ENCODE assay signal across 9 mouse cellular contexts in genomic region chr16:45743591-45744144, GRCm38 (mm10). TPM values are rescaled to one million over a fixed set of nuclear protein-coding genes. Genes with fewer than 3 reads are reported as not detected.
DNase-seq lines count a peak whose midpoint lies in the region; ATAC-seq and TF ChIP-seq lines count a peak whose summit lies in the region.
"Had no signal": no experiment of that assay in that cellular context is flagged by ENCODE, and none has a peak within 500 bp of the region (broad histone marks: within the 10 kb centered on the region; RNA-seq: fewer than 3 reads in every experiment).

No protein-coding gene starts in this region.

- DNase-seq in heart, postnatal 14 days, result no peak
- DNase-seq in liver, embryonic 14.5 days (ENCODE audit: low read depth in 3 of 3, low spot score in 3 of 3), result no peak
- no peak for DNase-seq in urinary bladder, postnatal 25 days (ENCODE audit: low spot score)
- DNase-seq in kidney, postnatal 10 days, result no peak

- peak overlapping the region; percentile 96 for H3K27ac ChIP-seq in heart, embryonic 13.5 days (replicated peaks)
- H3K27ac ChIP-seq in ES-Bruce4 (ENCODE audit: insufficient read depth, low read length), result peak overlapping the region; percentile 41; the same call in 1 of the 2 replicates
- peak overlapping the region; percentile 90; the same call in 1 of the 2 replicates for H3K27ac ChIP-seq in forebrain, embryonic 12.5 days
- no peak overlapping the region for H3K27ac ChIP-seq in liver, embryonic 14.5 days

- no peaks in the 10 kb centered on the region for H3K9me3 ChIP-seq in heart, embryonic 13.5 days
- H3K9me3 ChIP-seq in ES-Bruce4 (replicated peaks; ENCODE audit: control insufficient read depth, insufficient read depth, low read length, poor library complexity, severe bottlenecking), result no peaks in the 10 kb centered on the region
- H3K9me3 ChIP-seq in forebrain, embryonic 12.5 days, result no peaks in the 10 kb centered on the region
- H3K9me3 ChIP-seq in liver, embryonic 14.5 days (ENCODE audit: control insufficient read depth, low read length), result no peaks in the 10 kb centered on the region

- peak overlapping the region; percentile 95; the same call in 1 of the 2 replicates for H3K9ac ChIP-seq in heart, embryonic 13.5 days
- H3K9ac ChIP-seq in ES-Bruce4 (ENCODE audit: low read depth, poor library complexity, severe bottlenecking), result no peak overlapping the region
- no peak overlapping the region for H3K9ac ChIP-seq in forebrain, embryonic 12.5 days
- no peak overlapping the region for H3K9ac ChIP-seq in liver, embryonic 14.5 days (replicated peaks)

- no peak for TF ChIP-seq POLR2A in ES-Bruce4 (IDR thresholded peaks at IDR 0.05; ENCODE audit: insufficient read depth, low read length)

- H3K4me2 ChIP-seq in heart, embryonic 13.5 days, result peak overlapping the region; percentile 76
- peak overlapping the region; percentile 59 for H3K4me2 ChIP-seq in forebrain, embryonic 12.5 days
- peak overlapping the region; percentile 71 for H3K4me2 ChIP-seq in liver, embryonic 14.5 days (ENCODE audit: low read depth)

- H3K4me1 ChIP-seq in heart, embryonic 13.5 days, result peaks cover 18% of the 10 kb centered on the region
- no peaks in the 10 kb centered on the region for H3K4me1 ChIP-seq in ES-Bruce4 (ENCODE audit: control insufficient read depth, insufficient read depth, low read length)
- H3K4me1 ChIP-seq in forebrain, embryonic 12.5 days, result peaks cover 16% of the 10 kb centered on the region
- peaks cover 2 to 9% of the 10 kb centered on the region in 2 experiments; a peak in 3 of 4 replicates for H3K4me1 ChIP-seq in liver, embryonic 14.5 days (replicated peaks; ENCODE audit: control insufficient read depth in 2 of 2, insufficient read depth in 2 of 2, low read length in 1 of 2)

- no peaks in the 10 kb centered on the region for H3K27me3 ChIP-seq in heart, embryonic 13.5 days (replicated peaks)
- H3K27me3 ChIP-seq in ES-Bruce4 (ENCODE audit: control insufficient read depth, insufficient read depth, low read length, poor library complexity, severe bottlenecking), result no peaks in the 10 kb centered on the region
- H3K27me3 ChIP-seq in forebrain, embryonic 12.5 days, result no peaks in the 10 kb centered on the region
- no peaks in the 10 kb centered on the region for H3K27me3 ChIP-seq in liver, embryonic 14.5 days (ENCODE audit: control insufficient read depth, insufficient read depth, low read length)

- H3K4me3 ChIP-seq in heart, embryonic 13.5 days, result peak overlapping the region; percentile 83; the same call in 1 of the 2 replicates
- H3K4me3 ChIP-seq in ES-Bruce4 (ENCODE audit: low read depth, low read length), result no peak overlapping the region
- no peak overlapping the region for H3K4me3 ChIP-seq in forebrain, embryonic 12.5 days (replicated peaks)
- peak overlapping the region in 1 of 2 experiments; percentile 94; a peak in 1 of 4 replicates for H3K4me3 ChIP-seq in liver, embryonic 14.5 days (ENCODE audit: insufficient read depth in 1 of 2, low read depth in 2 of 2, low read length in 2 of 2)

- peaks cover 37% of the 10 kb centered on the region for H3K36me3 ChIP-seq in heart, embryonic 13.5 days
- no peaks in the 10 kb centered on the region for H3K36me3 ChIP-seq in ES-Bruce4 (ENCODE audit: control insufficient read depth, insufficient read depth, low read length, poor library complexity, severe bottlenecking)
- H3K36me3 ChIP-seq in forebrain, embryonic 12.5 days (replicated peaks), result peaks cover 6% of the 10 kb centered on the region; the same call in 1 of the 2 replicates
- H3K36me3 ChIP-seq in liver, embryonic 14.5 days (replicated peaks; ENCODE audit: control insufficient read depth, insufficient read depth, low read depth), result no peaks in the 10 kb centered on the region

- TF ChIP-seq EP300 in ES-Bruce4 (IDR thresholded peaks at IDR 0.05; ENCODE audit: insufficient read depth, low read depth, low read length), result no peak
- no peak for TF ChIP-seq EP300 in liver, embryonic 14.5 days (IDR thresholded peaks at IDR 0.05; ENCODE audit: low read depth)

- TF ChIP-seq CTCF in ES-Bruce4 (IDR thresholded peaks at IDR 0.05; ENCODE audit: low read depth, low read length), result no peak
- no peak for TF ChIP-seq CTCF in liver, embryonic 14.5 days (IDR thresholded peaks at IDR 0.05; ENCODE audit: low read depth)

- WGBS in heart, embryonic 13.5 days, result 68% methylated on average over 4 of the region's 4 CpGs
- WGBS in forebrain, embryonic 12.5 days, result 61% methylated on average over 4 of the region's 4 CpGs
- 68% methylated on average over 4 of the region's 4 CpGs for WGBS in liver, embryonic 14.5 days (ENCODE audit: insufficient replicate concordance)

- no peak for ATAC-seq in heart, embryonic 13.5 days (ENCODE audit: extremely low read depth, insufficient number of reproducible peaks, low FRiP score, low TSS enrichment)
- ATAC-seq in forebrain, embryonic 12.5 days (ENCODE audit: low FRiP score), result peak; percentile 15; the same call in 1 of the 2 replicates
- ATAC-seq in liver, embryonic 14.5 days (ENCODE audit: insufficient read depth), result no peak
- ATAC-seq in granulocyte monocyte progenitor cell, adult 5-6 weeks (replicated peaks; ENCODE audit: poor library complexity, severe bottlenecking), result no peak

- intact Hi-C loops in heart, postnatal 14 days (cut with DNase I), result loop anchor here (10.0 kb wide), 1 partner anchor 579 kb away; no protein-coding TSS in a partner anchor

RNA-seq across cellular contexts. Expression of gene Abhd10, which starts 0.9 kb away (rescaled TPM):
- 27.6 and 29.3 TPM in 2 replicates for polyA plus RNA-seq in heart, embryonic 13.5 days (2015; fragmentation: Nextera tagmentation; extraction: Ambion mirVana)
- total RNA-seq in heart, postnatal 14 days (2021), result 10 to 100 TPM; 17.3 to 18.9 TPM
- polyA plus RNA-seq in ES-Bruce4 (2011; ENCODE audit: insufficient read depth, insufficient read length, low read depth, missing spikeins), result 24.1 and 25.9 TPM in 2 replicates
- 41.9 and 44.9 TPM in 2 replicates for polyA plus RNA-seq in forebrain, embryonic 12.5 days (2016; fragmentation: Nextera tagmentation; extraction: Ambion mirVana)
- polyA plus RNA-seq in liver, embryonic 14.5 days (2012; rRNA removed), result 7.2 and 10.1 TPM in 2 replicates
- 16.5 and 17.3 TPM in 2 replicates for polyA plus RNA-seq in liver, embryonic 14.5 days (2014; fragmentation: Nextera tagmentation; extraction: Ambion mirVana)
- 22.2 and 29.3 TPM in 2 replicates for total RNA-seq in granulocyte monocyte progenitor cell, adult 5-6 weeks (2014; fragmentation: Nextera tagmentation)
- 13.3 and 19.6 TPM in 2 replicates for total RNA-seq in granulocyte monocyte progenitor cell, adult 5-6 weeks (2017)

RNA-seq across cellular contexts. Expression of gene Tagln3, which starts 19.3 kb away (rescaled TPM):
- 6.6 and 6.7 TPM in 2 replicates for polyA plus RNA-seq in heart, embryonic 13.5 days (2015; fragmentation: Nextera tagmentation; extraction: Ambion mirVana)
- under 1 TPM; 0.38 to 0.54 TPM for total RNA-seq in heart, postnatal 14 days (2021)
- 3.7 and 4.9 TPM in 2 replicates for polyA plus RNA-seq in ES-Bruce4 (2011; ENCODE audit: insufficient read depth, insufficient read length, low read depth, missing spikeins)
- 319 and 330 TPM in 2 replicates for polyA plus RNA-seq in forebrain, embryonic 12.5 days (2016; fragmentation: Nextera tagmentation; extraction: Ambion mirVana)
- 0.39 and 0.86 TPM in 2 replicates for polyA plus RNA-seq in liver, embryonic 14.5 days (2012; rRNA removed)
- 0.15 TPM in 1 of 2 replicates, not detected in the other for polyA plus RNA-seq in liver, embryonic 14.5 days (2014; fragmentation: Nextera tagmentation; extraction: Ambion mirVana)
- not detected in 2 replicates for total RNA-seq in granulocyte monocyte progenitor cell, adult 5-6 weeks (2014; fragmentation: Nextera tagmentation)
- not detected in 2 replicates for total RNA-seq in granulocyte monocyte progenitor cell, adult 5-6 weeks (2017)

RNA-seq across cellular contexts. Expression of gene Tmprss7, which starts 50.2 kb away (rescaled TPM):
- polyA plus RNA-seq in heart, embryonic 13.5 days (2015; fragmentation: Nextera tagmentation; extraction: Ambion mirVana), result 0.09 TPM in 1 of 2 replicates, not detected in the other
- total RNA-seq in heart, postnatal 14 days (2021), result not detected
- not detected in 2 replicates for polyA plus RNA-seq in ES-Bruce4 (2011; ENCODE audit: insufficient read depth, insufficient read length, low read depth, missing spikeins)
- polyA plus RNA-seq in forebrain, embryonic 12.5 days (2016; fragmentation: Nextera tagmentation; extraction: Ambion mirVana), result 0.23 and 0.32 TPM in 2 replicates
- 0.18 and 0.26 TPM in 2 replicates for polyA plus RNA-seq in liver, embryonic 14.5 days (2012; rRNA removed)
- polyA plus RNA-seq in liver, embryonic 14.5 days (2014; fragmentation: Nextera tagmentation; extraction: Ambion mirVana), result 0.08 and 0.15 TPM in 2 replicates
- total RNA-seq in granulocyte monocyte progenitor cell, adult 5-6 weeks (2014; fragmentation: Nextera tagmentation), result 1.1 TPM in 1 of 2 replicates, not detected in the other
- total RNA-seq in granulocyte monocyte progenitor cell, adult 5-6 weeks (2017), result 0.21 and 0.30 TPM in 2 replicates
- total RNA-seq: gastrocnemius, adult 8-10 months had no signal

Comparison
In these comparisons a context has a peak if more than half of its experiments do, and no peak if none do; other contexts are left out.
1. RNA of gene Tagln3, which starts 19.3 kb away (polyA plus RNA-seq): 319 to 330 TPM in forebrain, embryonic 12.5 days; 6.6 to 6.7 TPM in heart, embryonic 13.5 days, 3.7 to 4.9 TPM in ES-Bruce4 and 0.15 to 0.86 TPM in liver, embryonic 14.5 days; every median in the first group is over 10 times any median in the second.
2. Peak in every context shown above with its lines, with median percentiles within 50 percentile points of each other: H3K4me2 ChIP-seq.